In genomic region chr1:86229184-86229829, GRCm38 (mm10) we compare ENCODE assay signal across 10 mouse cellular contexts.
DNase-seq lines count a peak whose midpoint lies in the region; ATAC-seq lines count a peak whose summit lies in the region.
"Had no signal": no experiment of that assay in that cellular context is flagged by ENCODE, and none has a peak within 500 bp of the region (broad histone marks: within the 10 kb centered on the region; RNA-seq: fewer than 3 reads in every experiment).

No protein-coding gene starts in this region.

- H3K27me3 ChIP-seq in neural tube, embryonic 15.5 days (replicated peaks): no peaks in the 10 kb centered on the region
- H3K27me3 ChIP-seq: neural tube, embryonic 13.5 days had no signal

- ATAC-seq in neural tube, embryonic 15.5 days (ENCODE audit: low FRiP score): no peak

- peak; percentile 92 for DNase-seq in heart, adult 11 months
- DNase-seq in heart, postnatal 10 days: no peak
- peak; percentile 34 to 47 for DNase-seq in spleen, postnatal 36 days (ENCODE audit: low spot score in 2 of 2)
- DNase-seq in spleen, postnatal 4 days (ENCODE audit: low spot score in 2 of 2): no peak
- no peak for DNase-seq in left cerebral cortex, postnatal 10 days (ENCODE audit: extremely low spot score in 1 of 2, low spot score in 2 of 2)
- DNase-seq in Muller cell, postnatal 12 days (ENCODE audit: inconsistent ontology term): no peak
- DNase-seq: kidney, adult 18-20 months had no signal

- no peaks in the 10 kb centered on the region for H3K9me3 ChIP-seq in neural tube, embryonic 15.5 days (replicated peaks)
- H3K9me3 ChIP-seq: neural tube, embryonic 13.5 days had no signal

- no peak overlapping the region for H3K4me2 ChIP-seq in neural tube, embryonic 15.5 days
- H3K4me2 ChIP-seq: neural tube, embryonic 13.5 days had no signal

- no peaks in the 10 kb centered on the region for H3K36me3 ChIP-seq in macrophage (ENCODE audit: inconsistent target)
- H3K36me3 ChIP-seq in neural tube, embryonic 15.5 days: no peaks in the 10 kb centered on the region

- 42% methylated on average over 9 of the region's 9 CpGs for WGBS in macrophage (ENCODE audit: missing documents)
- WGBS in neural tube, embryonic 15.5 days: 90% methylated on average over 9 of the region's 9 CpGs

- H3K79me2 ChIP-seq in macrophage (ENCODE audit: inconsistent target): no peaks in the 10 kb centered on the region

- intact Hi-C loops in heart, postnatal 10 days (cut with DNase I): no loop called here
- intact Hi-C loops in left cerebral cortex, postnatal 10 days (cut with DNase I): no loop called here

- H3K4me1 ChIP-seq in neural tube, embryonic 15.5 days: no peaks in the 10 kb centered on the region
- H3K4me1 ChIP-seq: neural tube, embryonic 13.5 days had no signal

- no peak overlapping the region for H3K4me3 ChIP-seq in macrophage (ENCODE audit: inconsistent target)
- H3K4me3 ChIP-seq in neural tube, embryonic 15.5 days (replicated peaks): no peak overlapping the region
- H3K4me3 ChIP-seq: neural tube, embryonic 13.5 days had no signal

- H3K27ac ChIP-seq in macrophage: peak overlapping the region; percentile 100
- H3K27ac ChIP-seq in neural tube, embryonic 15.5 days (replicated peaks): no peak overlapping the region
- H3K27ac ChIP-seq: neural tube, embryonic 13.5 days had no signal

- no peak overlapping the region for H3K9ac ChIP-seq in neural tube, embryonic 15.5 days (replicated peaks)
- H3K9ac ChIP-seq: neural tube, embryonic 13.5 days had no signal

Comparison
In these comparisons a context has a peak if more than half of its experiments do, and no peak if none do; other contexts are left out.
1. DNase-seq: peak in heart, adult 11 months (single experiment) and spleen, postnatal 36 days (2 of 2); none in heart, postnatal 10 days (0 of 2), spleen, postnatal 4 days (0 of 2), left cerebral cortex, postnatal 10 days (0 of 2) and Muller cell, postnatal 12 days (single experiment).